Mouse (Mus musculus) midbrain, embryonic 13.5 days (tissue): ENCODE measurements around the gene Akap1. TPM values are rescaled to one million over a fixed set of nuclear protein-coding genes. Genes with fewer than 3 reads are reported as not detected.
A peak's percentile ranks its signal among the peaks of the same experiment; 100 is the strongest.

Source experiments
- ATAC-seq: fragments of 200-750 bp; cut with Nextera tagmentation; 2 replicates; pipeline ENCODE4 v1.8.0; 2017; ENCODE audit warnings: mild to moderate bottlenecking, moderate TSS enrichment, moderate library complexity
- H3K27ac ChIP-seq: fragments of 300-500 bp; sonication (generic); 2 replicates; pipeline ENCODE4 v1.5.1; 2015; ENCODE audit warnings: inconsistent platforms, mild to moderate bottlenecking, moderate library complexity
- H3K27me3 ChIP-seq: fragments of 300-500 bp; sonication (generic); 2 replicates; pipeline ENCODE4 v1.6.1; 2015; ENCODE audit warnings: mild to moderate bottlenecking, inconsistent platforms
- H3K36me3 ChIP-seq: fragments of 300-500 bp; sonication (generic); 2 replicates; pipeline ENCODE4 v1.6.1; 2015; ENCODE audit warnings: mild to moderate bottlenecking, inconsistent platforms
- H3K4me1 ChIP-seq: fragments of 300-500 bp; sonication (generic); replicated peaks from 2 replicates; pipeline ENCODE4 v1.6.1; 2015; ENCODE audit warnings: inconsistent platforms
- H3K4me2 ChIP-seq: fragments of 300-500 bp; sonication (generic); replicated peaks from 2 replicates; pipeline ENCODE4 v1.6.1; 2015; ENCODE audit warnings: moderate library complexity, mild to moderate bottlenecking, inconsistent platforms
- H3K4me3 ChIP-seq: fragments of 300-500 bp; sonication (generic); replicated peaks from 2 replicates; pipeline ENCODE4 v1.5.1; 2015; ENCODE audit warnings: mild to moderate bottlenecking, inconsistent platforms
- H3K9ac ChIP-seq: fragments of 300-500 bp; sonication (generic); replicated peaks from 2 replicates; pipeline ENCODE4 v1.6.1; 2015; ENCODE audit warnings: mild to moderate bottlenecking, inconsistent platforms
- H3K9me3 ChIP-seq: fragments of 300-500 bp; sonication (generic); 2 replicates; pipeline ENCODE4 v1.6.1; 2016; ENCODE audit warnings: mild to moderate bottlenecking, inconsistent platforms
- WGBS: fragments of 180-500 bp; shearing (Covaris S2); methylation state at CpG from one replicate; pipeline ENCODE4 v1.1.7; 2015; 5-methylcytosine and 5-hydroxymethylcytosine counted together
- polyA plus RNA-seq: library from polyadenylated mRNA; unstranded; fragments of >200 nt; fragmentation: Nextera tagmentation; extraction: Ambion mirVana; gene quantifications from 2 replicates; pipeline ENCODE4 v1.2.1, GENCODE M21; 2015

Akap1 gene
- polyA plus RNA-seq, 1 experiment from 2014 or later, result 25.3 TPM

DNA sequence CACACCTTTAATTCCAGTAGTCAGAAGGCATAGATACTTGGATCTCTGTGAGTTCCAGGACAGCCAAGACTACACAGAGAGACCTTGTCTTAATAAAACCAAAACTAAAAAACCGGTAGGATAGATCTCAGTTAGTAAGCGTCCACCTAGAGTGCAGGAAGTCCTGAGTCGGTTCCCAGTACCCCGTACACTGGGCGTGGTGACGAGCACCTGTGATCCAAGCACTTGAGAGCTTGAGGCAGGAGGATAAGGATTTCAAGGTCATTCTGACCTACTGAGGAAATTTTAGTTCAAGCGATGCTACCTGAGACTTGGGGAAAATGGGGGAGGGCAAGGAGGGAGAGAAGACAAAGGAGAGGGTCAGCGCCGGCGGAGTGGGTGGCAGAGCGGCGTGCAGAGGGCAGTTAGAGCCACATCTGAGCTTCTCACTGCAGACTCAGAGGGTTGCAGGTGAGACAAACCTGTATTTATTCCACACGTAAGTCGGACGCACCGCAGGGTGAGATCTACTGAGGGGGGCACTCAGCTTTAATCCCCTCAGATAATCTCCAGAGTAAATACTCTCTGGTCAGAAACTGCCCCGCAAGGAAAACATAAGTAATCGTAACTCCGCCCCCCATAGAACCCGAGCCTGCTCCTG is 8.8 kb upstream of the Akap1 start:
- WGBS, result 2% methylated on average over 20 of the region's 20 CpGs
- Histone ChIP-seq H3K27me3 (peaks cover 15% of the 10 kb centered on the region), H3K27ac (no peak overlapping the region), H3K4me1 (peaks cover 9% of the 10 kb centered on the region), H3K4me2 (peak overlapping the region; percentile 61), H3K4me3 (peak overlapping the region; percentile 33), H3K36me3 (no peaks in the 10 kb centered on the region), H3K9me3 (no peaks in the 10 kb centered on the region), H3K9ac (peak overlapping the region; percentile 50)
- ATAC-seq, result 0 out of 2 replicates have a peak, but pooled peaks have one; percentile 14

- H3K4me1 ChIP-seq, result peaks cover 14% of the 10 kb centered on the region
- no peak for ATAC-seq
- no peaks in the 10 kb centered on the region for H3K36me3 ChIP-seq
- H3K9ac ChIP-seq, result no peak overlapping the region
- no peak overlapping the region for H3K4me2 ChIP-seq
- no peak overlapping the region for H3K4me3 ChIP-seq
- no peaks in the 10 kb centered on the region for H3K9me3 ChIP-seq
- WGBS, result 86% methylated on average over 2 of the region's 2 CpGs
- H3K27me3 ChIP-seq, result peaks cover 21% of the 10 kb centered on the region
- no peak overlapping the region for H3K27ac ChIP-seq
Measured at GRCm38 (mm10) chr11:88869443-88869842, 5.1 kb upstream of the Akap1 start.

DNA sequence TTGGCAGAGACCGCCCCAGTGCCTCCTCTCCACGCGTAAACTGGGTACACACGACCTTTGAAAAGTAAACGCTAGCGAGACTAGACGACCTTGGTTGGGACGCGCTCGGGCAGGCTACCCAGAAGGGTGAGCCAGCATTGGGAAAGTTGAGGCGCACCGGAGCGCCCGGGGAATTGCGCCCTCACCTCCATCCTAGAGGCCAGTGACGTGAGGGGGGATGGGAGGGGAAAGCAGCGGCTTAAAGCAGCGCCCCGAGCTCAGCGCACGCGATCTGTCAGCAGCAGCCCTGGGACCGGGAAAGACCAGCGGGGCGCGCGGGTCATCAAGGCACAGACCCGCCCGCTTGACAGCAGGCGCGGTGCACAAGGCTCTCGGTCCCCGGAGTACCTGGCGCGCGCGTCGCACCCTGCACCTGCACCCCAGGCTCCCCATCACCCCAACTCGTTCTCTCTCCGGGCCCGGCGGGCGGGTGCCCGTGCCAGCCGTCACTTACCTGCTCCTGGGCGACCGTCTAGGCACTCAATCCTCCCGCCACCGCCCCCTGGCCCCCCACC is 405 bp downstream of the Akap1 start:
- Histone ChIP-seq H3K4me1 (peaks cover 24% of the 10 kb centered on the region), H3K36me3 (no peaks in the 10 kb centered on the region), H3K9ac (peak overlapping the region; percentile 79), H3K4me3 (peak overlapping the region; percentile 58), H3K27me3 (0 out of 2 replicates have a peak, but pooled peaks cover 6% of the 10 kb centered on the region), H3K9me3 (no peaks in the 10 kb centered on the region), H3K27ac (peak overlapping the region; percentile 68), H3K4me2 (peak overlapping the region; percentile 97)
- under 1% methylated on average over 49 of the region's 49 CpGs for WGBS
- peak; percentile 68; the same call in 1 of the 2 replicates for ATAC-seq

- WGBS, result 1% methylated on average over 32 of the region's 32 CpGs
- Histone ChIP-seq H3K4me2 (peak overlapping the region; percentile 97), H3K36me3 (no peaks in the 10 kb centered on the region), H3K9me3 (no peaks in the 10 kb centered on the region), H3K27ac (no peak overlapping the region), H3K4me1 (peaks cover 24% of the 10 kb centered on the region), H3K27me3 (0 out of 2 replicates have a peak, but pooled peaks cover 6% of the 10 kb centered on the region), H3K4me3 (peak overlapping the region; percentile 58), H3K9ac (peak overlapping the region; percentile 79)
- no peak; the same call in 1 of the 2 replicates for ATAC-seq
Measured at GRCm38 (mm10) chr11:88863071-88863903, 1.1 kb downstream of the Akap1 start.

DNA sequence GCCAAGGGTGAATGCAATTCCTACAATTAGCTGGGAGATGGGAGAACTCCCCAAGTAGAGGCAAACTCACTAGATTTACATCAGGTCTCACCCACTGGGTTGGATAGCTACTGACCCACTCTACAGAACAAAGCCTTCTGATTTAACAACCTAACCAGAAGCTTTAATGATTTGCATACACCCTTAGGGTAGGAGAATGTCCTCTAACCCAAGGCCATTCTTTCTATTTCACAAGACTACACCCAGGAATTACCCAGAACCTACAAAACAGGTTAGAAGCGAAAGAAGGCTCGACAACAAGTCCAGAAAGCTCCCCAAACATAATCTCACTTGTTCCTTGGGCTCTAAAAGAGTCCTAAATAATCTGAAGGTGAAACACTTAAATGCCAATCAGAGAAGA is 2.0 kb downstream of the Akap1 start:
- no peaks in the 10 kb centered on the region for H3K36me3 ChIP-seq
- H3K9ac ChIP-seq, result peak overlapping the region; percentile 79
- H3K4me1 ChIP-seq, result peaks cover 24% of the 10 kb centered on the region
- peak overlapping the region; percentile 58 for H3K4me3 ChIP-seq
- WGBS, result 87% methylated on average over 2 of the region's 2 CpGs
- no peak for ATAC-seq
- H3K4me2 ChIP-seq, result peak overlapping the region; percentile 97
- no peaks in the 10 kb centered on the region for H3K9me3 ChIP-seq
- 0 out of 2 replicates have a peak, but pooled peaks cover 6% of the 10 kb centered on the region for H3K27me3 ChIP-seq
- no peak overlapping the region for H3K27ac ChIP-seq

GRCm38 (mm10) chr11:88861060-88861459 is 3.3 kb downstream of the Akap1 start:
- no peak for ATAC-seq
- H3K9me3 ChIP-seq, result no peaks in the 10 kb centered on the region

DNA sequence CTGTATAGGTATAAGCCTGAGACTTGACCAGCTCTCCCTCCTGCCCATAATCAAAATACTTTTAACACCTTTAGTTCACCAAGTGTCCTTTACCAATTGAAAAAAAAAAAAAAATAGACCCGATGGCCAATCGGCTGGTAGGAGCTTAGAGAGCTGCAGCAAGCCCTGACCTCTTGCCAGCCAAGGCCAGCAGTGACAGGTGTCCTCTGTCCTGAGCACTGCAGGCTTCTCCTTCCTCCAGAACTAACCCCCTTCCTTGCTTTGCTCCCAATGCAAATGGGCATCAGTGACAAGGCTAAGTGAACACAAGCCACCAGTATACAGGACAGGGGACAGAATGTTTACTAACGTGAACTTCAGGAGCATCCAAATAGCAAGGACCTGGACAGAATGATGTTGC is 3.7 kb downstream of the Akap1 start:
- Histone ChIP-seq H3K27me3 (no peaks in the 10 kb centered on the region), H3K4me2 (no peak overlapping the region), H3K27ac (no peak overlapping the region), H3K9ac (no peak overlapping the region), H3K36me3 (no peaks in the 10 kb centered on the region), H3K4me3 (no peak overlapping the region), H3K9me3 (no peaks in the 10 kb centered on the region), H3K4me1 (peaks cover 24% of the 10 kb centered on the region)
- WGBS, result 90% methylated on average over 3 of the region's 3 CpGs
- no peak for ATAC-seq

More at GRCm38 (mm10) chr11:88861060-88861459, 3.3 kb downstream of the Akap1 start:
- no peak overlapping the region for H3K4me3 ChIP-seq
- WGBS, result 77% methylated on average over 3 of the region's 3 CpGs
- H3K4me1 ChIP-seq, result peaks cover 24% of the 10 kb centered on the region
- 0 out of 2 replicates have a peak, but pooled peaks cover 3% of the 10 kb centered on the region for H3K27me3 ChIP-seq
- no peaks in the 10 kb centered on the region for H3K36me3 ChIP-seq
- H3K4me2 ChIP-seq, result no peak overlapping the region
- H3K9ac ChIP-seq, result no peak overlapping the region
- H3K27ac ChIP-seq, result no peak overlapping the region

DNA sequence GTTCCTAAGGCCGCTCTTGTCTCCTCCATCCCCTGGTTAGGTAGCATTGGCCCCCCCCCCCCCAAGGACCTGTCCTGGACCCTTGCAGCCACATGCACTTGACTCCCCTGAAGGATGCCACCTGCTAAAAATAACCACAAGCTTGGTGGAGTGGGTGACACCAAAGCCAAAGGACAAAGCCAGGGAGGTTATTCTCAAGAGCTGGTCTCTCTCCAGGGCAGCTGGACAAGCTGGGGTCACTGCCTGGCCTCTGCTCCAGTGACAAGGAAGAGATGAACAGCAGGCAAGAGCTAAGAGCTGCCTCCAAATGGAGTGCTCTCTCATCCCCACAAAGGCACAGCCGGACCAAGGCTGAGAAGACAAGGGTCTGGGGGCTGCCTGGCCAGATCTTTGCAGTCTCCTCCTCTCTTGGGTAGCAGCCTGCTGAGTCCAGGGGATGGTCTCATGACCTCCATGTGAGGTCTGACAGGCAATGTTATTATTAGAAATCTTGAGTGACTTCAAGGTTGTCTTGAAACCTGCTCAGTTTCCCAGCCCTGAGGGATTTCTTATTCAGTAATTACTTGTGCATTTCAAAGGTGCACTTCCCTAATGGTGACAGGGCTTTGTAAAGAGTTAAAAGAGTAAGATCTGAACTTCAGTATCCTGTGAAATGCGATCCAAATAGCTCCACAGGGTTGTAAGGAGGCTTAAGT is 6.9 kb downstream of the Akap1 start:
- ATAC-seq, result no peak
- Histone ChIP-seq H3K36me3 (no peaks in the 10 kb centered on the region), H3K4me2 (no peak overlapping the region), H3K27ac (no peak overlapping the region), H3K4me3 (no peak overlapping the region), H3K9me3 (no peaks in the 10 kb centered on the region), H3K9ac (no peak overlapping the region), H3K27me3 (no peaks in the 10 kb centered on the region), H3K4me1 (peaks cover 5% of the 10 kb centered on the region)
- WGBS, result 53% methylated on average over 3 of the region's 3 CpGs

GRCm38 (mm10) chr11:88856383-88856782 is 8.0 kb downstream of the Akap1 start:
- Histone ChIP-seq H3K4me3 (no peak overlapping the region), H3K27me3 (no peaks in the 10 kb centered on the region), H3K9ac (no peak overlapping the region), H3K9me3 (no peaks in the 10 kb centered on the region), H3K4me1 (no peaks in the 10 kb centered on the region; the same call in 1 of the 2 replicates), H3K4me2 (no peak overlapping the region), H3K36me3 (no peaks in the 10 kb centered on the region), H3K27ac (no peak overlapping the region)
- 84% methylated on average over 2 of the region's 2 CpGs for WGBS
- no peak for ATAC-seq

GRCm38 (mm10) chr11:88855795-88856194 is 8.6 kb downstream of the Akap1 start:
- Histone ChIP-seq H3K4me2 (no peak overlapping the region), H3K9me3 (no peaks in the 10 kb centered on the region), H3K4me3 (no peak overlapping the region), H3K9ac (no peak overlapping the region), H3K36me3 (no peaks in the 10 kb centered on the region), H3K27me3 (no peaks in the 10 kb centered on the region), H3K4me1 (peaks cover 4% of the 10 kb centered on the region; the same call in 1 of the 2 replicates), H3K27ac (no peak overlapping the region)
- ATAC-seq, result no peak
- WGBS, result 81% methylated on average over 4 of the region's 4 CpGs

- Histone ChIP-seq H3K9me3 (no peaks in the 10 kb centered on the region), H3K27ac (no peak overlapping the region), H3K27me3 (no peaks in the 10 kb centered on the region), H3K36me3 (no peaks in the 10 kb centered on the region), H3K4me3 (no peak overlapping the region), H3K4me1 (peaks cover 18% of the 10 kb centered on the region), H3K4me2 (no peak overlapping the region), H3K9ac (no peak overlapping the region)
- ATAC-seq, result no peak
- WGBS, result 97% methylated on average over 2 of the region's 2 CpGs
Measured at GRCm38 (mm10) chr11:88853588-88853987, 10.8 kb downstream of the Akap1 start.
